Mouse (Mus musculus): ENCODE measurements around the gene Prps1l3. TPM values are rescaled to one million over a fixed set of nuclear protein-coding genes. Genes with fewer than 3 reads are reported as not detected.
"Not testable (repeated sequence)": the region's sequence is repeated elsewhere in the genome, so short reads cannot be mapped to it uniquely, and the experiment has no call there.

The Prps1l3 gene
- polyA plus RNA-seq, 1 experiment from 2014 or later, result 50.5 TPM

- H3K4me2 ChIP-seq (replicated peaks), result no peak overlapping the region
- no peak overlapping the region for H3K4me3 ChIP-seq (replicated peaks)
- no peak overlapping the region for H3K27ac ChIP-seq (replicated peaks)
- no peaks in the 10 kb centered on the region for H3K36me3 ChIP-seq
- ATAC-seq (ENCODE audit: insufficient number of reproducible peaks, low FRiP score, low TSS enrichment, low read depth), result no peak
- H3K9ac ChIP-seq, result no peak overlapping the region
- 90% methylated on average over 2 of the region's 2 CpGs for WGBS
- no peaks in the 10 kb centered on the region for H3K9me3 ChIP-seq (replicated peaks)
- peaks cover 8% of the 10 kb centered on the region; the same call in 1 of the 2 replicates for H3K4me1 ChIP-seq
- H3K27me3 ChIP-seq, result peaks cover 18% of the 10 kb centered on the region
These were observed 30.8 kb upstream of the Prps1l3 start for GRCm38 (mm10) chr12:57199427-57199826.

GRCm38 (mm10) chr12:57201901-57202300 lies 28.3 kb upstream of the Prps1l3 start:
- ATAC-seq (ENCODE audit: insufficient number of reproducible peaks, low FRiP score, low TSS enrichment, low read depth), result no peak
- WGBS, result 87% methylated on average over 3 of the region's 3 CpGs

GRCm38 (mm10) chr12:57204276-57204851 lies 25.8 kb upstream of the Prps1l3 start:
- Histone ChIP-seq H3K36me3 (no peaks in the 10 kb centered on the region), H3K9me3 (replicated peaks) (no peaks in the 10 kb centered on the region), H3K4me3 (replicated peaks) (no peak overlapping the region), H3K9ac (no peak overlapping the region), H3K4me2 (replicated peaks) (no peak overlapping the region), H3K27ac (replicated peaks) (no peak overlapping the region), H3K4me1 (no peaks in the 10 kb centered on the region), H3K27me3 (no peaks in the 10 kb centered on the region)
- 78% methylated on average over 4 of the region's 4 CpGs for WGBS
- no peak for ATAC-seq (ENCODE audit: insufficient number of reproducible peaks, low FRiP score, low TSS enrichment, low read depth)

More at GRCm38 (mm10) chr12:57201901-57202300, 28.3 kb upstream of the Prps1l3 start:
- H3K36me3 ChIP-seq, result no peaks in the 10 kb centered on the region
- H3K4me2 ChIP-seq (replicated peaks), result no peak overlapping the region
- H3K4me3 ChIP-seq (replicated peaks), result no peak overlapping the region
- H3K27me3 ChIP-seq, result peaks cover 13% of the 10 kb centered on the region
- H3K9me3 ChIP-seq (replicated peaks), result no peaks in the 10 kb centered on the region
- H3K4me1 ChIP-seq, result peaks cover 3% of the 10 kb centered on the region; the same call in 1 of the 2 replicates
- H3K27ac ChIP-seq (replicated peaks), result no peak overlapping the region
- no peak overlapping the region for H3K9ac ChIP-seq

- peaks cover 8% of the 10 kb centered on the region for H3K4me1 ChIP-seq
- peak overlapping the region; percentile 43 for H3K4me3 ChIP-seq (replicated peaks)
- H3K9me3 ChIP-seq (replicated peaks), result no peaks in the 10 kb centered on the region
- peak overlapping the region; percentile 79 for H3K4me2 ChIP-seq (replicated peaks)
- peak; percentile 47; the same call in 1 of the 2 replicates for ATAC-seq (ENCODE audit: insufficient number of reproducible peaks, low FRiP score, low TSS enrichment, low read depth)
- WGBS, result 8% methylated on average over 30 of the region's 30 CpGs
- H3K36me3 ChIP-seq, result no peaks in the 10 kb centered on the region
- H3K27me3 ChIP-seq, result no peaks in the 10 kb centered on the region
- H3K9ac ChIP-seq, result peak overlapping the region; percentile 23; the same call in 1 of the 2 replicates
- H3K27ac ChIP-seq (replicated peaks), result no peak overlapping the region
These were observed 18.6 kb upstream of the Prps1l3 start for GRCm38 (mm10) chr12:57211353-57212311.

- H3K27me3 ChIP-seq; ATAC-seq (ENCODE audit: insufficient number of reproducible peaks, low FRiP score, low TSS enrichment, low read depth); H3K9ac ChIP-seq; H3K27ac ChIP-seq (replicated peaks); H3K9me3 ChIP-seq (replicated peaks); H3K4me3 ChIP-seq (replicated peaks); H3K36me3 ChIP-seq; H3K4me2 ChIP-seq (replicated peaks); H3K4me1 ChIP-seq: not testable (repeated sequence)
- WGBS, result 75% methylated on average over 5 of the region's 5 CpGs
These were observed 17.7 kb upstream of the Prps1l3 start for GRCm38 (mm10) chr12:57212463-57212862.

- Histone ChIP-seq H3K27me3 (no peaks in the 10 kb centered on the region), H3K36me3 (no peaks in the 10 kb centered on the region), H3K9me3 (replicated peaks) (no peaks in the 10 kb centered on the region), H3K4me1 (0 out of 2 replicates have a peak, but pooled peaks cover 4% of the 10 kb centered on the region), H3K27ac (replicated peaks) (no peak overlapping the region), H3K4me2 (replicated peaks) (no peak overlapping the region), H3K4me3 (replicated peaks) (no peak overlapping the region), H3K9ac (no peak overlapping the region)
- no peak for ATAC-seq (ENCODE audit: insufficient number of reproducible peaks, low FRiP score, low TSS enrichment, low read depth)
- WGBS, result 87% methylated on average over 9 of the region's 9 CpGs
These were observed 3.8 kb upstream of the Prps1l3 start for GRCm38 (mm10) chr12:57226411-57226810.

GRCm38 (mm10) chr12:57227776-57228175 lies 2.4 kb upstream of the Prps1l3 start:
- ATAC-seq (ENCODE audit: insufficient number of reproducible peaks, low FRiP score, low TSS enrichment, low read depth), result no peak
- Histone ChIP-seq H3K9ac (no peak overlapping the region), H3K27me3 (no peaks in the 10 kb centered on the region), H3K27ac (replicated peaks) (no peak overlapping the region), H3K4me2 (replicated peaks) (no peak overlapping the region), H3K4me1 (0 out of 2 replicates have a peak, but pooled peaks cover 4% of the 10 kb centered on the region), H3K36me3 (no peaks in the 10 kb centered on the region), H3K4me3 (replicated peaks) (no peak overlapping the region), H3K9me3 (replicated peaks) (no peaks in the 10 kb centered on the region)
- 81% methylated on average over 8 of the region's 8 CpGs for WGBS

GRCm38 (mm10) chr12:57229703-57230102 lies 509 bp upstream of the Prps1l3 start:
- H3K9ac ChIP-seq, result 0 out of 2 replicates have a peak overlapping the region, but pooled peaks have one; percentile 77
- 29% methylated on average over 4 of the region's 4 CpGs for WGBS

GRCm38 (mm10) chr12:57231085-57231875 lies 1.1 kb downstream of the Prps1l3 start:
- Histone ChIP-seq H3K27me3 (no peaks in the 10 kb centered on the region), H3K9ac (peak overlapping the region; percentile 77; the same call in 1 of the 2 replicates), H3K4me3 (replicated peaks) (peak overlapping the region; percentile 84), H3K9me3 (replicated peaks) (no peaks in the 10 kb centered on the region), H3K36me3 (no peaks in the 10 kb centered on the region), H3K4me2 (replicated peaks) (peak overlapping the region; percentile 57), H3K27ac (replicated peaks) (no peak overlapping the region), H3K4me1 (0 out of 2 replicates have a peak, but pooled peaks cover 4% of the 10 kb centered on the region)
- ATAC-seq (ENCODE audit: insufficient number of reproducible peaks, low FRiP score, low TSS enrichment, low read depth), result no peak
- 68% methylated on average over 14 of the region's 14 CpGs for WGBS

More at GRCm38 (mm10) chr12:57229703-57230102, 509 bp upstream of the Prps1l3 start:
- peak overlapping the region; percentile 90 for H3K27ac ChIP-seq (replicated peaks)
- H3K4me3 ChIP-seq (replicated peaks), result peak overlapping the region; percentile 84
- no peak for ATAC-seq (ENCODE audit: insufficient number of reproducible peaks, low FRiP score, low TSS enrichment, low read depth)
- H3K36me3 ChIP-seq, result no peaks in the 10 kb centered on the region
- H3K27me3 ChIP-seq, result no peaks in the 10 kb centered on the region
- H3K9me3 ChIP-seq (replicated peaks), result no peaks in the 10 kb centered on the region
- 0 out of 2 replicates have a peak, but pooled peaks cover 4% of the 10 kb centered on the region for H3K4me1 ChIP-seq
- H3K4me2 ChIP-seq (replicated peaks), result peak overlapping the region; percentile 57

- Histone ChIP-seq H3K9me3 (replicated peaks) (no peaks in the 10 kb centered on the region), H3K27me3 (no peaks in the 10 kb centered on the region), H3K9ac (no peak overlapping the region), H3K4me1 (0 out of 2 replicates have a peak, but pooled peaks cover 4% of the 10 kb centered on the region), H3K4me2 (replicated peaks) (no peak overlapping the region), H3K36me3 (peaks cover 4% of the 10 kb centered on the region), H3K4me3 (replicated peaks) (no peak overlapping the region), H3K27ac (replicated peaks) (no peak overlapping the region)
- 87% methylated on average over 5 of the region's 5 CpGs for WGBS
- no peak for ATAC-seq (ENCODE audit: insufficient number of reproducible peaks, low FRiP score, low TSS enrichment, low read depth)
These were observed 3.2 kb downstream of the Prps1l3 start for GRCm38 (mm10) chr12:57233386-57233785.

Data from embryonic facial prominence, embryonic 15.5 days (tissue).